Mouse (Mus musculus): Measurements from ENCODE around the gene Pcdh19. TPM values are rescaled to one million over a fixed set of nuclear protein-coding genes. Genes with fewer than 3 reads are reported as not detected.

Gene Pcdh19
- not detected for polyA plus RNA-seq (2017; shearing (Covaris generic))

GRCm38 (mm10) chrX:133688840-133689239 lies at the start of gene Pcdh19:
TSS of gene Pcdh19 (minus strand) at chrX:133688987.

Other genes with a start within 250 kb of the Pcdh19 start
- gene Tnmd, start 162.0 kb upstream of the Pcdh19 start, polyA plus RNA-seq (2017; shearing (Covaris generic)) = not detected
- 1.9 TPM for gene Tspan6, start 209.4 kb upstream of the Pcdh19 start, polyA plus RNA-seq (2017; shearing (Covaris generic))
- gene Srpx2, start 219.4 kb upstream of the Pcdh19 start, polyA plus RNA-seq (2017; shearing (Covaris generic)) = 0.12 TPM

Data from effector memory CD4-positive, alpha-beta T cell, adult 5 months (primary cell).